Mouse (Mus musculus) 3T3-L1 (cell line): ENCODE data around the gene Slc32a1.

Experiments
- DNase-seq: peaks from one replicate; pipeline ENCODE4 v3.0.0-alpha.2; 2015; ENCODE audit warnings: low read depth, low spot score

The Slc32a1 gene

DNA sequence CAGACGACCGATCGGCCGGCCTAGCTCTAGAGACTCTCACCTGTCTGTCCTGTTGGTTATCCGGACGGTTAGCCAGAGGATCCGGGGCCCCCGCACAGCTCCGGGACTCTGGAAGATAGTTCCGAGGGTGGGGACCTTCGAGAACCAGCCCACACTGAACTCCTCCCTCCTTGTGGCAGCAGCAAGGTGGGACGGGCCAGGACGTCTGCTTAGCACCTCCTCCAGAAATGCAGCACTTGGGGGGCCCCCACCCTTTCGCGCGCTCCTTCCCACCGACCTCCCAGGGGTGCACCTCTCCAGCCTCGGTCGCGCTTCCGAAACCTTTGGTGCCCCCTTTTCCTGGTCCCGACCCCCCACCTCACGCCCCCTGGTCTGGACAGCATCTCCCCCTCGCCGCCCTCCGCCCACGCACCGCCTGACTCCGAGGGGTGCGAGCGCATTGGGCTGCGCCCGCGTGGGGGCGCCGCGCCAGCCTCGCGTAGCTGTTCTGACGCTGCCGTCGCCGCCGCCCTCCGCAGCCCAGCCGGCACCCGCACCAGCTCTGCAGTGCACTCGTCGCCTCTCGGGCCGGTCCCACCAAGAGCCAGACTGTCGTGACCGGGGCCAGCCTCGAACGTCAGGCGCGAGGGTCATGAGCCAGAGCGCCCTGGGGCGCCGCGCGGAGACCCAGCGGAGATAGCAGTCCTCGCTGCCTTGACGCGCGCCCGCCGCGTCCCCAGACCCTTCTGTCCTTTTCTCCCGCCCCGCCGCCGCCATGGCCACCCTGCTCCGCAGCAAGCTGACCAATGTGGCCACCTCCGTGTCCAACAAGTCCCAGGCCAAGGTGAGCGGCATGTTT is at the start of gene Slc32a1:
Slc32a1 (plus strand) TSS at position 280 of the 838 bp plus-strand sequence.
- no peak for DNase-seq

GRCm38 (mm10) chr2:158560801-158561200 is 49.8 kb upstream of the Slc32a1 start:
- DNase-seq = no peak

- no peak for DNase-seq
These were observed 49.0 kb upstream of the Slc32a1 start for GRCm38 (mm10) chr2:158561371-158562144.

DNA sequence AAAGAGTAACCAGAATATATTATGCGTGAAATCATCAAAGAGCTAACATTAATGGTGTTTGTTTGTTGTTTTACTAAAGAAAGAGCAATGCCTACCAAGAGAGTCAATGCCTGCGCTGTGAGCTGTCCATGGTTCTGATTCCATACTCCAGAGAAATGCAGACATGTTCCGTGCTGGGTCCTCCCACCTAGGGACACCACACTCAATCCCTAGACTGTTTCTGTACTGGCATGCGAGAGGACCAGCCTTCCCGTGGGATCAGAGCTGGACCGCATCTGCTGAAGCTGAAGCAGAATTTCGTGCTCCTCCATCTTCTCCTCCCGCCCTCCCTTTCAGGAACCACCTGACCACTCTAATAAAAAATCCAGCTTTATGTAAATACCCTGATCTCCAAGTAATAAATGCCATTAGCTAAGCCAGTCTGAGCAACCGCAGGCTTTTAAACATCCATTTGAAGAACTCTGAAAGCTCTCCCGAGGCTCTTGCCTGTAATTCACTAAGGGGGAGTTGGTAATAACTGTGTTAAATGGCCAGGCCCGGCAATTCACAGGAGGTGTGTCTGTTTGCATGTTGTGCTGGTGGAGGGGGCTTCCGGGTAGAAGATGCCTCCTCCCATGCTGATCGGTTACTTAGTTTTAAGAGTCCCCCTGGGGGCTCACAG is 40.0 kb upstream of the Slc32a1 start:
- DNase-seq = peak; percentile 78

DNA sequence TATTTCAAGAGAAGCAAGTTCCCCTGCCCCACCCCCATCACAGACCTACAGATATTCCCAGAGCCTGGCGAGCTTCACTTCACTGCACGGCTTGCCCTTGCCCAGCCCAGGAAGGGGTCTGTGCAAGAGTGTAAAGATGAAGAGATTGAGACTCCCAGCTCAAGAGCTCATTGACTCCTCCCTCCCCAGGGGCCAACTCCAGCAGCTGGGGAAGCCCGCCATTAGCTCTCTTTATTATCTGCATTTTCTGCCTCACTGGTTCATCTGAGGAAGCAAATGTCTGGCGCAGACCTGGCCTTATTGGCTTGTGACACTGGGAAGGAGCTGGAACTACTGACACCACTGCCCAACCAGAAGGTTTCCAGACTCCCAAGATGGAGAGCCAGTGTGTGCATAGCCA is 30.6 kb upstream of the Slc32a1 start:
- DNase-seq = no peak

- DNase-seq = peak; percentile 70
These were observed 25.8 kb upstream of the Slc32a1 start for GRCm38 (mm10) chr2:158584621-158585358.

DNA sequence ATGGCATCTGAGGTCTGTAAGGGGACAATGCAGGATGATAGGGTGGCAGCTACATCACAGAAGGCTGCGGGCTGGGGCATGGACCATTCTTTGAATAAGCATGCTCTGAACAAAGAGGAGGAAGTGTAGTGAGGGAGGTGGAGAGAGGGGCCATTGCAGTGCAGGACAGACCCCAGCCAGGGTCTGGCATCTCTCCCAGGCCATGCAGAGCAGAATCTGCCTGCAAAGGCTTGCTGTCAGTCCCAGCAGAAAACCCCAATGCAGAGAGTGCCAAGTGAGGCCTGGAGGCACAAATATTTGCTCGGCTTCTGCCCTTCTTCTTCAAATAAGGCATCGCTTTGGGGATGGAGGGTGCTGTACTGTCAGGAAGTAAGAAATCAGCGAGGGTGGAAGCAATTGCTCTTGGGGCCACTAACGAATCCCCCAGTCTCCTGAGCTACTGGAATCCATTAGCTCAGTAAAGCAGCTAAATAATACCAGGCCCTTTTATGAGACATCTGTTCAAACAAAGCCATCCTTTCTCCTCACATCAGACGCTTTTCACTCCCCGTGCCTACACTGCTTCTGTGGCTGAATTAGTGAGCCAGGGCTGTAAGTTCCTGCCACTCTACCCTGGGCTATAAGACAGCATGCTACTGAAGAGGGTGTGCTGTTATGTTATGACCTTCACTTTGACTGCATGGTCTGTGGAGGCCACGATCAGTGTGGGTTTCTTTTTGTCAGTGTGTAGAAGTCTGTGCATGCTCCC is 21.9 kb upstream of the Slc32a1 start:
- DNase-seq = no peak

- DNase-seq = no peak
These were observed 20.1 kb upstream of the Slc32a1 start for GRCm38 (mm10) chr2:158590495-158590894.

DNA sequence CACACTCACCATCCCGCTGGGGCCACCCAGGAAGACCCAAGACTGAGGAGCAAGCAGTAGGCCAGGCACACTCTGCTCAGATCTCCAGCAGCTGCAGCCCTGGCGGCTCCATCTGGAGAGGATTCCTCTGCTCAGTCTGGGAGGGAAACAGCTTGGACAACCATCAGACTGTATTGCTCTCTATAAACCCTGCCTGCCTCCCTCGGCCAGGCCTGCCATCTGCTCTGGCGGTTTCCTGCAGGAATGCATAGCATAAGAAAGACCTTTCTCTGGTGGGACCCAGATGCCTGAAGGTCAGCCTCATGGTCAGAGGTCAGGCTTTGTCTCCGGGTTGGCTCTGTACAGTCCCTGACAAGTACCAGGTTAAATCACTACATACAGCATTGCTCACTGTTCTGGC is 19.3 kb upstream of the Slc32a1 start:
- no peak for DNase-seq

DNA sequence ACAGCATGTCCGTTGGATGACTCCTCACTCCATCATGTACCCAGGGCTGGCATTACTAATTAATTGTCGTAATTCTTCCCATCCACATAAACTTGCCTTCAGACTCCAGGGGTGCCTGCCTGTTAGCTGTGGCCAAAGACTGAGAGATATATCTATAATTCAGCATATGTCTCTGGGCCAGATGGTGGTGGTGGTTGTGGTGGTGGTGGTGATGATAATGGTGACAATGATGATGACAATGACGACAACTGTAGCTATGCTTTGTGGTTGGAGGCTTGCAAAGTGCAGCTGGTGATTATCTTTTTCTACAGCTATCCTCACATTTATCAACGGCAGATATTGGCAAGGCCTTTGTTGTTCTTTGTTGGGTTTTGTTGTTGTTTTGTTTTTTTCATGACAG is 17.2 kb upstream of the Slc32a1 start:
- DNase-seq = no peak

- no peak for DNase-seq
These were observed 15.5 kb upstream of the Slc32a1 start for GRCm38 (mm10) chr2:158595103-158595502.

DNA sequence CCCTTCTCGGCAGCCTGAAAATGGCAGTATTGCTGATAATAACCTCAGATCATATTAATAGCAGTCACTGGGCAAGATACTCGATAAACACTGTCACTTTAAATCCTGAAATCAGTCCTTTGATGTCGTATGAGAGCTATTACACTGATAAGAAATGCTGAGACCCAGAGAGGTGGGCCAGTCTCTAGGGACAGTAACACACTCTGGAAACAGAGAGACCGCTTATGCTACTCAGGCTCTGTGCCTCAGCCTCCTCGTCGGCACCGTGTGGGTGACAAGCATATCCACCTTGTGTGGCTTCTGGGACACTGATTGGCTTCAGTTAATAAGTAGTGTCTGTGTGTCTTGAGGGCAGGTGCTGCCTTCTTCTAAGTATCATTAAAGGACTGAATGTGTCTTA is 15.0 kb upstream of the Slc32a1 start:
- no peak for DNase-seq

GRCm38 (mm10) chr2:158596803-158597202 is 13.8 kb upstream of the Slc32a1 start:
- no peak for DNase-seq

- DNase-seq = no peak
These were observed 10.1 kb upstream of the Slc32a1 start for GRCm38 (mm10) chr2:158600517-158600916.

DNA sequence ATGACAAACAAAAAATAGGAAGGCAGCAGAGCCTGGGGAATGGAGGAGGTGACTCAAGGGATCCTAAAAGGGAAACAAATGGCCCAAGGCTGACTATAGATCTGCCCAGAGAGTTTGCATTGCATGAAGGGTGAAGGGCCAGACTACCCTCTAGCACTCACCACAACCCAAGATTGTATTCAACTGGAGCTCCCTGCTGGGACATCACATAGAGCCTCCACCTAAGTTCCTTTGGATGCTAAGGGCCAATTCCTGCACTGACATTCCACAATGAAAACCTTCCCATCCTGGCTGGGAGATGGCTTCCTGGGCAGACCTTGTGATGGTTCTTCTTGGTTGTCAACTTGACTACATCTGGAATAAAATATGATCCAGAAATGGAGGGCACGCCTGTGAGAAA is 9.2 kb upstream of the Slc32a1 start:
- DNase-seq = no peak

GRCm38 (mm10) chr2:158602663-158603062 is 7.9 kb upstream of the Slc32a1 start:
- DNase-seq = no peak

DNA sequence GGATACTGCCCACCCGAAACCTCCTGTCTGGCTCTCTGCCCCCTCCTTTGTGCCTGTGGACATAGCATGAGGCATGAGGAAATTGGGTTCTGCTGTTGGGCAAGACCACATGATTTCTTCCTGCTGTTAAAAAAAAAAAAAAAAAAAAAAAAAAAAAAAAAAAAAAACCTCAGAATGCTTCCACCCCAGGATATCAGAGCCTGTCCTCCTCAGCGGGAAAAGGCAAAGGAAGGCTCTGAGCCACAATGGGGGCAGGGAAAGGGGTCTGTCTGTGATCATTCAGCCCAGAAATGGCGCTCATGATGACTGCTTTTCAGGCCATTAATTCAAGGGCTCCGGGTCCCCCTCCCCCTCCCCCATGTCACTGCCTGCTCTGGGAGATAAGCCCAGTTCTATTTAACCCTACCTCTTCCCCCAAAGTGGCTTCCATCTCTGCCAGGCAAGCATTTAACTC is 4.0 kb upstream of the Slc32a1 start:
- peak; percentile 16 for DNase-seq

GRCm38 (mm10) chr2:158609681-158610080 is 886 bp upstream of the Slc32a1 start:
- no peak for DNase-seq

DNA sequence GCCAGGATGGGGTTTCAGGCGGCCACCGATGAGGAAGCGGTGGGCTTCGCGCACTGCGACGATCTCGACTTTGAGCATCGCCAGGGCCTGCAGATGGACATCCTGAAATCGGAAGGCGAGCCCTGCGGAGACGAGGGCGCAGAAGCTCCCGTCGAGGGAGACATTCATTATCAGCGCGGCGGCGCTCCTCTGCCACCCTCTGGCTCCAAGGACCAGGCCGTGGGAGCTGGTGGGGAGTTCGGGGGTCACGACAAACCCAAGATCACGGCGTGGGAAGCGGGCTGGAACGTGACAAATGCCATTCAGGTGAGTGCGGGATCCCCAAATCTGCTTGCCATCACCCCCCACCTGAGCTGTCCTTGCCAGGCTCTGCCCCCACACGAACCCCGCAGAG is 756 bp downstream of the Slc32a1 start:
- DNase-seq = no peak

GRCm38 (mm10) chr2:158611726-158612670 is 1.4 kb downstream of the Slc32a1 start:
- no peak for DNase-seq
